Mouse (Mus musculus): ENCODE data around the gene Nacad.

Nacad gene

DNA sequence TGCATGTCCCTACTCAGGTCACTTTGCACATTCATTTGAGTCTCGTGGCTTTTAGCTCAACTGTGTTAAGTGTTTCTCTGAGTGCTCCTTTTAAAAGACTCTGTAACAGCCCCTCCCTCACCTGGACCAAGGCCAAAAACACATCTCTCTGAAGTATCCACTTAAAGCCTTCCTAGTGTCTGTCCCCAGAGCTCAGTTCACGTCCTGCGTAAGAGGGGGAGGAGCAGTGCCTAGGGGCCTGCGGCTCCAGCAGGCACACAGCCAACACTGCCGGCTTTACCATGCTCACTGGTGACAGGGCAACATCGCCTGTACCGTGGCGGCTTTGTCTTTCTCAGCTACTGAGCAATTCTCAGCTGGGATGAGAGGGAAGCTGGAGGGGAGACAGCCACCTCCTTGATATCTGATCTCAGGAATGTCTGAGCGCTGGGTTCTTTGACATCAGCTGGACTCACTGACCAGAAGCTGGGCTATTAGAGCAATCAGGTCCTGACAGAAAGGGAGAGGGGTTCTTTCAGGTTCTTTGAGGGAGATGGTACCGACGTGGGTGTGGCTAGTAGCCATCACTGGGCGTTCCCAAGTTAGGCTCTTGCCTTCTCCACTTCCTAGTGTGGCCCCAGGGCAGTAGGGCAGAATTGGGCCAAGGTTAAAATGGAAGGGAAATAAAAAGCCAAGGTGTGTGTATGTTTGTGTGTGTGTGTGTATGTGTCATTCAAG lies 1.8 kb downstream of the Nacad start:
- DNase-seq (ENCODE audit: low spot score), result peak; percentile 36

GRCm38 (mm10) chr11:6603224-6603623 lies 2.6 kb downstream of the Nacad start:
- DNase-seq (ENCODE audit: low spot score), result no peak

DNA sequence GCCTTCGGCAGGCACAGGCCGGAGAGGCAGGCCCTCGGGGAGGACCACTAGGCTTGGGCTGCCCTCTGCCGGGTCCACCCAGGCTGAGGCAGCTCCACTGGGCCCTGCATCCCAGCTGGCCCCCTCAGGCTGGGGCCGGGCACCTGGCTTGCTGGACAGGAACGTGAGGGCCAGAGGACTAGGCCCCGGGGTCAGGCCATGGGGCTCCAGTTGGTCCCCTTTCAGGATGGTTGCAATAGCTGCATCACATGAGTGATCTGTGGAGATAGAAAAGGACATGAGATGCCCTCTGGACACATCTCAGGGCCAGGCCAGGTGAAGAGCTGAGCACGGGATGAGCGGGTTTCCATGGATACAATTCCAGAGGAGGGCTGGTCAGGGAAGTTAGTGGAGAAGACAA lies 3.2 kb downstream of the Nacad start:
- DNase-seq (ENCODE audit: low spot score), result no peak

- DNase-seq (ENCODE audit: low spot score), result no peak
These were observed 4.0 kb downstream of the Nacad start for GRCm38 (mm10) chr11:6601649-6602480.

GRCm38 (mm10) chr11:6600284-6600944 lies 5.4 kb downstream of the Nacad start:
- DNase-seq (ENCODE audit: low spot score), result no peak

DNA sequence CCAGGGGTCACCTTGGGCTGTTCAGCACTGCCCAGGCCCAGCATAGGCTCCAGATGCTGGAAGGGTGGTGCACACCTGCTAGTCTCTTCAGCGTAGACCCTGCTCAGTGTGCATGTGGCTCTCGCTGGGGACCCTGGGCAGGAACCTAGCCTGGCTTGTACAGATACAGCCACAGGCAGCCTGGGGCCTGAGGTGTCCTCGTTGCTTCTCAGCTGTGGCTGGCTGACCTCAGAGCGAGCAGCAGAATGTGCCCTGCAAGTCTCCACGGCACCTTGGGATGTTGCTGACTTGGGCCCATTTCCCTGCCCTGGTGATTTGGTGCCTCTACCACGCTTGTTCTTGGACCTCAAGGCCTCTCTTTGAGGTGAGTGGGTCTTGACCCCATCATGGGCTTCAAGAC lies 6.0 kb downstream of the Nacad start:
- no peak for DNase-seq (ENCODE audit: low spot score)

GRCm38 (mm10) chr11:6599011-6599681 lies 6.7 kb downstream of the Nacad start:
- no peak for DNase-seq (ENCODE audit: low spot score)

DNA sequence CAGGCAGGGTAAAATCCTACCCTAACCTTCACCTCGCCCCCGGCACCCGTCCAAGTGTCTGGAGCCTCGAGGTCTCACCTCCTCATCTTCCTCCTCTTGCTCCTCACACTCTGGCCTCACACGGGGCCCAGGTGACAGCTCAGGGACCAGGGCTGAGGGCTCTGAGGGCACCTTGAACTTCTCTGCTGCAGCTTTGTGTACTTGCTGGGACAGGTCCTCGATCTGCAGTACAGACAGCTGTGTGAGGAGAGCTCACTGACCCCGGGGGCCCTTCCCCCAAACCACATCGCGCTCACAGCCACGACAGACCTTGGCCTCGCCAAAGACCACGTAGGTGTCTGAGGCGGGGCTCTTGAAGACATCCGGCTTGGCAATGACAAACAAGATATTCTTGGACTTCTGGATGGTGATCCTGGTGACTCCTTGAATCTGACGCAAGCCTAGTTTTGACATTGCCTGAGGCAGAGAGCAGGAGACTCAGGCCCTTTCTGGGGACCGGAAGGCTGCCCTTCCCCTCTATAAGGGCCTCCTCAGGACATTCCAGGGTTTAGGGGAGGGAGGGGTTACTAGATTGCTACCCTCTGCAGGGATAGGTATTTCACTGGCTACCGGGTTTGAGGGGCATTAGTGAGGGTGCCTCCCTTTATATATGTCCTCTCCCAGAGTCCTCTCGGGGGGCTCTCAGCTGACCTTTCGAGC lies 7.5 kb downstream of the Nacad start:
- no peak for DNase-seq (ENCODE audit: low spot score)

- no peak for DNase-seq (ENCODE audit: low spot score)
These were observed 8.3 kb downstream of the Nacad start for GRCm38 (mm10) chr11:6597523-6597922.

- no peak for DNase-seq (ENCODE audit: low spot score)
These were observed 9.2 kb downstream of the Nacad start for GRCm38 (mm10) chr11:6596616-6597015.

DNA sequence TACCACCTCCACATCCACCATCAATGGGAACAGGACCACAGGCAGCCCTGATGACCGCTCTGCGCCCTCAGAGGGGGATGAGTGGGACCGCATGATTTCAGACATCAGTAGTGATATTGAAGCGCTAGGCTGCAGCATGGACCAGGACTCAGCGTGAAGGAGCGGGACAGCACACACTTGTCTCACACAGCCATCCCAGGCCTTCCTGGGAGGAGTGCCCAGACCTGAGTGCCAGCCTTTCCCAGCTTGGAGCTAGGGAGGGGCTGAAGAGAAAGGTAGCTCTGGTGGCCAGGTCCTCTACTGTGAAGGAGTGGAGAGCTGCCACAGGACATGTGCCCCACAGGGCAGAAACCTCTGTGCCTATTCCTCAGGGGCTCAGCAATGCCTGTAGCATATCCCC lies 9.6 kb downstream of the Nacad start:
- DNase-seq (ENCODE audit: low spot score), result no peak

- no peak for DNase-seq (ENCODE audit: low spot score)
These were observed 10.5 kb downstream of the Nacad start for GRCm38 (mm10) chr11:6595339-6595738.

DNA sequence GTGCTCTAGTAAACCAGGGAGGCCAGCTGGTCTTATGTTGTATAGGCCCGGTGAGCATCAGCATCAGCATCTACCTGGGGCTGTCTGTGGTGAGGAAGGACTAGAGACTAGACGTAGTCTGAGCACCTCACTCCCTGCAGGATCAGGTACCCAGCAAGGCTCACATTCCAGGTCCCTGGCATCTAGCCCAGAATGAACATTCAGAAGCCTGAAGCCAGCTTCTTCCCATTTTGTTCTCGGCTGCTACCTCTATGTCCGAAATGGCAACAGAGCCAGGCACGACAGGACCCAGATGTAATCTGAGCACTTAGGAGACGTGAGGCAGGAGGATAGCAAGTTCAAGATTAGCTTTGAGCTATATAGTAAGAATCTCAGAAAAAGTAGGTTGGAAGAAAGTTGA lies 11.0 kb downstream of the Nacad start:
- no peak for DNase-seq (ENCODE audit: low spot score)

- DNase-seq (ENCODE audit: low spot score), result no peak
These were observed 12.4 kb downstream of the Nacad start for GRCm38 (mm10) chr11:6593406-6593805.

DNA sequence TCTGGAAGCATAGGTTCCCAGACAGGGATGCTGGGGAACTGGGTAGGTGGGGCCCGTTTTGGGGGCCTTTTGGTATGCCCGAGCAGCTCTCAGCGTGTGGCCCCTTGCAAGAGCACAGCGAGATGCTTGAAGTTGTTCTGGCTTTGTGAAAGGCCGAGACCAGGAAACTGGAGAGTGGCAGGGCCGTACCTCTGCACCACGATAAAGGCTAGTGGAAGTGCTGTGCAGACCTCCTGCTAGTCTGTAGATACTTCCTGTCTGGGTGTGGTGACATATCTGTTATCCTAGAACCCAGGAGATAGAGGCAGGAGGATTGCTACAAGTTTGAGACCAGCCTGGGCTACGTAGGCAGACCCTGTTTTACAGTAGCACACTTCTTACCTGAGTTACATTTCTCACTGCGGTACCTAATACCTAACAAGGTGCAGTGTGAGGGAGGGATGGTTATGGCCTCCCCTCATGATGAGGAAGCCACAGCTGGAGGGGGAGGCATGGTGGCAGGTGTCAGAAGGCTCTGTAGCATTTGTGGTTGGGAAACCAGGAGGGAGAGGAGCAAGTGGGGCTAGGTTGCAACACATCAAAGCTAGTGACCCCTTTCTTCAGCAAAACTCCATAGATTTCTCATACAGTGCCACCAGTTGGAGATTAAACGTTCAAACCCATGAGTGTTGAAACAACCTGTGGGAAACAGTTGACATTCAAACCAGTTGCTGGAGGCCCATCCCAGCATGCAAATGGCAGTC lies 14.7 kb downstream of the Nacad start:
- no peak for DNase-seq (ENCODE audit: low spot score)

DNA sequence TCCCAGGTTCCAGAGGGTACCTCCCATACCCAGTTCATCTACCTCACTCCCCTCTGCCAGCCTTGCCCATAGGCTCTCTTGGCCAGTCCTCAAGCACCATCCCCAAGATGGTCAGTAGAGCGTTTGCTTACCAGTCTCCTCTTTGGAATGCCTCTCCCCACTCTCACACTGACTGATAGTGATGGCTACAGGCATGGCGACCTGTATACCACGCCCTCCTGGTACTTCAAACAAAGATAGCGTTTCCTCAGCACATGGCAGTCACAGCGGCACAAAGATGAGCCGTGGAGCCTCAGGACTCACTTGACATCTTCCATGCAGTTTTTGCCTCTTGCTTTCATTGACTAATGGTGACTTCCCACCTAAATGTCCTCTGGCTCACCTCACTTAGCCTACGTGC lies 16.0 kb downstream of the Nacad start:
- no peak for DNase-seq (ENCODE audit: low spot score)

DNA sequence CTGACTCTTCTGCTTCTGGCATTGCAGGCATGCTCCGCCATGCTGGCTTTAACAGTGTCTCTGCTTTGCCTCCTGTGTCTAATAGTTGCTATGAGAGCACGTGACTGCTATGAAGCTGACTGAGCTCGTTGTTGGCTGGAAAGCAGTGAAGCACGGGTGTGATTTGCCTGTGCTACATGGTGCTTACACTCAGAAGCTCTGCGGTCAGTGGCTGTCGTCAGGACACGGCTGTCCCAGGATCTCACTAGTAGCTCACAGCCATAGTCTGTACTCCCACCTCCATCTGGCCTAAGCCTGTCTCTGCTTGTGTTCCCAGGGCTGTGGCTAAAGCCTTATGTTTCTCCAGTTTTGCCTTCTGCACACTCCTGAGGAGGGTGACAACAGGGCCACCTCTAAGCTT lies 17.6 kb downstream of the Nacad start:
- no peak for DNase-seq (ENCODE audit: low spot score)

GRCm38 (mm10) chr11:6587249-6587940 lies 18.5 kb downstream of the Nacad start:
- DNase-seq (ENCODE audit: low spot score), result no peak

DNA sequence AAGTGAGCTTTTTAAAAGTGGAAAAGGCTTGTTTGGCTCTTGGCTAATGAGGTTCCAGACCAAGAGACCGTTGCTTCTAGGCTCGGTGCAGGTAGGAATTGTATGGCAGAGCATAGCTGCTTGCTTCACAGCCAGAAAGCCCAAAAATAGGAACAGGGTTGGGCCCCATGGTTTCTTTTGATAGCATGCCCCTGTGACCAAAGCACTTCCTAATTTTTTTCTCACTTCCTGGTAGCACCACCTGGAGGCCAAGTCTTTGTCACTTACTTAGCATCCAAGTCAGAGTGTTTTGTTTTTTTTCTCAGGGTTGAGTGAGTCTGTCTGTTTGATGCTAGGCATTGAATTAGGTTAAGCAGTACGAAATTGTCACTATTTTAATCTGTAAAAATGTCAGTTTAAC lies 19.2 kb downstream of the Nacad start:
- DNase-seq (ENCODE audit: low spot score), result peak; percentile 56

DNA sequence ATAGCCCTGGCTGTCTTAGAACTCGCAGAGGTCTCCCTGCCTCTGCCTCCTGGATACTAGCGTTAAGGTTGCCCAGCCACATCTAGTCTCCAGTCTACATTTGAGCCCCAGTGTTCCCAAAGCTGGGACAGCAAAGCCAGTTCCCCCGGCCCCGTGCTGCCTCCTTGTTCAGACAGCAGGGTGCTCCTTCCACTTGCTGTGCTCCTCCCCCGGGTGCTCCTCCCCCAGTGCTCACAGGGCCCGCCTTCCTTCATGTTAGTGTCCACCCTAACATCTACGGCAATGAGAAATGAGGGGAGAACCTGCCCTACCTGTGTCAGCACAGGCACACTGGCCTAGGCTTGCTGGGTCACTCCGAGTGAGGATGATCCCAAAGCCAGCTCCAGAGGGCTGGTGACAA lies 20.1 kb downstream of the Nacad start:
- no peak for DNase-seq (ENCODE audit: low spot score)

- DNase-seq (ENCODE audit: low spot score), result no peak
These were observed 24.3 kb downstream of the Nacad start for GRCm38 (mm10) chr11:6581560-6581959.
